Mouse (Mus musculus): ENCODE measurements around the gene Vav2. TPM values are rescaled to one million over a fixed set of nuclear protein-coding genes. Genes with fewer than 3 reads are reported as not detected.

Gene Vav2
- polyA plus RNA-seq, 1 experiment from 2014 or later: 15.0 TPM

DNA sequence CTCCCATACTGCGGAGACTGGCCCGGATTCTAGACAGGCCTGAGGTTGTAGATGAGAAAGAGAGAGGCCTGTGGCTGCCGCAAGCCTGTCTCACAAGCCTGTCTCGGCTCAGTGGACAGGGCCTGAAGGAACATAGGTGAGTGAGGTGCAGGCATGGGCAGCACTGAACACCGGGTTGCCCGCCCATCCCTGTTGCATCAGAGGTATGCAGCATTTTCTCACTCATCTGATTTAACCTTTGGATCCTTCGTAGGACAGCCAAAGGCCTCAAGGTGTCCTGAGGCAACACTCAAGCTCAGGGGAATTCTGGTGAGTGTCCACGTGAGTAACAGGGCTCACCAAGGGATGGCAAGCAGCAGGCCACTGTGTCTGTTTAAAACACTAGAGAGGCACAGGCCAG, 36.5 kb downstream of the Vav2 start:
- Histone ChIP-seq H3K4me1 (ENCODE audit: control insufficient read depth, insufficient read depth, low read length) (peaks cover 42% of the 10 kb centered on the region), H3K27ac (ENCODE audit: low read depth, low read length) (no peak overlapping the region)
- ATAC-seq (ENCODE audit: low FRiP score): no peak

DNA sequence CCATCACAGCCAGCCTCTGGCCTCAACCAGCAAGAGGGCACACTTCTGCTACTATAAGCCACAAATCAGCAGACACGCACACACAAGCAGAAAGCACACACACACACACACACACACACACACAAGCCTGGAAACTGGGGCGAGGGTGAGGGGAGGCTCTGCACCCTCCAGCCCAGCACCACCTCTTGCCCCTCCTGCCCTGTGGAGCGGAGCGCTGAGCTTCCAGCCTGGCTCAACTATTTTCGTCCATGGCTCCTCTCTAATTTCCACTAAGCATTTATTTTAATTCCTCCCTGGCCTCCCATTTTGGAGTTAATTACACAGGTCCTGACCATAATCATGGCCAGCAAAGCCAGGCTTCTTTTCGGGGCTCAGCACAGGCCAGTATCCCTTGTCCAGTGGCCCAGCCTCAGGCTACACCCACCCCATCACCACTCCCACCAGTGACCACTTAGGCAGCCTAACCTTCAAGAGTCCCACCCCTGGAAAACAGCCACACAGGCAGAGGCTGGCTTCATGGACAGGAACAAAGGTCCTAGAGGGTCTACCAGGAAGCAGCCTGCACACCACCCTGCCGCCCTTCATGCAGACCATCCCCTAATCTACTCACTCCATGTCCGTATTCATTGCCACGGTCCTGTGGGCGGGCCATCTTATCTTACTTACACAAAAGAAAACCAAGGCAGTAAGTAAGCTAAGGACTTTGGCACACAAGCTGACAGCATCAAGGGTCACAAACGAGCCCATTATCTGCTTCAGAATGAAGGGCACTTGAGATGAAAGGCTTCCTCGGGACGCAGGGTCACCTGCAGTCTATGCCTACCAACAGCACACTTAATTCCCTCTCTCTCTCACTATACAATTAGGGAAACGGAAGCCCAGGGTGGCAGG, 37.3 kb downstream of the Vav2 start:
- 40% methylated on average over 14 of the region's 14 CpGs for WGBS
- H3K36me3 ChIP-seq (ENCODE audit: control insufficient read depth, insufficient read depth, low read length): 0 out of 2 replicates have a peak, but pooled peaks cover 2% of the 10 kb centered on the region
- peaks cover 34% of the 10 kb centered on the region for H3K4me1 ChIP-seq (ENCODE audit: control insufficient read depth, insufficient read depth, low read length)
- no peaks in the 10 kb centered on the region for H3K9me3 ChIP-seq (ENCODE audit: control insufficient read depth, low read length)
- H3K27me3 ChIP-seq (ENCODE audit: control insufficient read depth, insufficient read depth, low read length): no peaks in the 10 kb centered on the region
- peak; percentile 47; the same call in 1 of the 2 replicates for ATAC-seq (ENCODE audit: low FRiP score)
- H3K4me2 ChIP-seq: no peak overlapping the region
- H3K4me3 ChIP-seq (ENCODE audit: low read depth, low read length): no peak overlapping the region
- no peak overlapping the region for H3K9ac ChIP-seq (ENCODE audit: low read length)
- H3K27ac ChIP-seq (ENCODE audit: low read depth, low read length): no peak overlapping the region
- no peak for DNase-seq (ENCODE audit: low spot score, missing footprints)

More for the DNA sequence above, 36.5 kb downstream of the Vav2 start:
- H3K4me2 ChIP-seq: no peak overlapping the region
- no peaks in the 10 kb centered on the region for H3K9me3 ChIP-seq (ENCODE audit: control insufficient read depth, low read length)
- H3K27me3 ChIP-seq (ENCODE audit: control insufficient read depth, insufficient read depth, low read length): no peaks in the 10 kb centered on the region
- H3K9ac ChIP-seq (ENCODE audit: low read length): no peak overlapping the region
- H3K36me3 ChIP-seq (ENCODE audit: control insufficient read depth, insufficient read depth, low read length): 0 out of 2 replicates have a peak, but pooled peaks cover 2% of the 10 kb centered on the region
- WGBS: 70% methylated on average over 8 of the region's 8 CpGs
- DNase-seq (ENCODE audit: low spot score, missing footprints): no peak
- H3K4me3 ChIP-seq (ENCODE audit: low read depth, low read length): no peak overlapping the region

DNA sequence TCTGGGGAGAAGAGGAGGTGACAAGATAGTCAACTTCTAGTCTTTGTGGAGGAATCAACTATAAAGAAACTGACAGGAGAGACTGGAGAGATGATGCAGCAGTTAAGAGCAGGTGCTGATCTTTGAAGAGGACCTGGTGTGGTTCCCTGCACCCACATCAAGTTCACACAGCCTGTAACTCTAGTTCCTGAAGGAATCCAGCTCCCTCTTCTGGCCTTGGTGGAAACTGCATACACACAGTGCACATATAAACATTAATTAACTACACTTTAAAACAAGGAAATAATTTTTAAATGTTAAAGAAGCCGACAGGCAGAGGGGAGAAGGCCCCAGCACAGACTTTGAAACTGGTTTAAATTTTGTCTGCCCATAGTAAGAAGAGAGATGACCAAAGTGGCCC, 39.6 kb downstream of the Vav2 start:
- no peak overlapping the region for H3K4me3 ChIP-seq (ENCODE audit: low read depth, low read length)
- no peak overlapping the region for H3K27ac ChIP-seq (ENCODE audit: low read depth, low read length)
- ATAC-seq (ENCODE audit: low FRiP score): no peak
- no peaks in the 10 kb centered on the region for H3K27me3 ChIP-seq (ENCODE audit: control insufficient read depth, insufficient read depth, low read length)
- no peaks in the 10 kb centered on the region for H3K9me3 ChIP-seq (ENCODE audit: control insufficient read depth, low read length)
- H3K4me1 ChIP-seq (ENCODE audit: control insufficient read depth, insufficient read depth, low read length): peaks cover 28% of the 10 kb centered on the region
- DNase-seq (ENCODE audit: low spot score, missing footprints): no peak
- H3K9ac ChIP-seq (ENCODE audit: low read length): no peak overlapping the region
- no peak overlapping the region for H3K4me2 ChIP-seq
- 0 out of 2 replicates have a peak, but pooled peaks cover 2% of the 10 kb centered on the region for H3K36me3 ChIP-seq (ENCODE audit: control insufficient read depth, insufficient read depth, low read length)
- WGBS: 96% methylated on average over 1 of the region's 1 CpGs

DNA sequence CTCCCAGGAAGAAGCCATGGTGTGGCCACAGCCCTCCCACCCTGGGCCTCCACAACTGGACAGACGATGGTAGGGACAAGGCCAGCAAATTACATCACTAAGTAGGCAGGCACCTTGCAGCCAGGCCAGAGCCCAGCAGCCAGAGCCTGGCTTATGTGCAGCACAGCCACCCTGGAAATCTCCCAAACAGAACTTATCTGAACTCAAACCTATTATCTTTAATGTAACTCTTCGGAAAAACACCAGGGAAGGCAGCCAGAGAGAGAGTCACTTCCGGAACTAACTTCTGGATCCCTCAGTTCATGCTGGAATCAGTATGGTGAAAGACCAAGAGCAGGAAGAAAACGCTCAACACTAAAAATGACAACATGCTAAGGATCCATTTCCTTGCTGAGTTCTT, 45.1 kb downstream of the Vav2 start:
- peaks cover 31% of the 10 kb centered on the region for H3K4me1 ChIP-seq (ENCODE audit: control insufficient read depth, insufficient read depth, low read length)

DNA sequence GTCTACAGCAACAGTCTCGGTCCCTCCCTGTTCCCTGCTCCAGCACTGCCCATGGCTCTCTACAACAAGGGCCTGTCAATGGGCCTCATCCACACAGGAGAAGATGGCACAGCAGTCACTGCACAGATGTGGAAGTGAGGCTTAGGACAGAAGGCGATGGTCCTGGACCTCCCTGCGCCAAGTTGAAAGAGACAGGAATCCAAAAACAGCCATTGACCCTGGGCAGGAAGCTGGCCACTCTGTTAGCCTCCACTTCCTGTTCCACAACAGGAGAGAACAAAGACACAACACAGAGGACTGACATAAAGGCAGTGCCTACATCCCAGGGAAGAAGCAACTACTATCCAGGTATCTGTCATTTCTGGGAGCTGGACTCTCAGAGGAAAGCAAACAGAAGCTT, 45.6 kb downstream of the Vav2 start:
- no peak overlapping the region for H3K27ac ChIP-seq (ENCODE audit: low read depth, low read length)
- no peak for ATAC-seq (ENCODE audit: low FRiP score)

More for the DNA sequence above, 45.1 kb downstream of the Vav2 start:
- Histone ChIP-seq H3K27me3 (ENCODE audit: control insufficient read depth, insufficient read depth, low read length) (no peaks in the 10 kb centered on the region), H3K27ac (ENCODE audit: low read depth, low read length) (no peak overlapping the region), H3K9ac (ENCODE audit: low read length) (no peak overlapping the region), H3K4me3 (ENCODE audit: low read depth, low read length) (no peak overlapping the region), H3K36me3 (ENCODE audit: control insufficient read depth, insufficient read depth, low read length) (no peaks in the 10 kb centered on the region), H3K9me3 (ENCODE audit: control insufficient read depth, low read length) (no peaks in the 10 kb centered on the region), H3K4me2 (no peak overlapping the region)
- ATAC-seq (ENCODE audit: low FRiP score) (no peak), DNase-seq (ENCODE audit: low spot score, missing footprints) (no peak)
- 85% methylated on average over 4 of the region's 4 CpGs for WGBS

DNA sequence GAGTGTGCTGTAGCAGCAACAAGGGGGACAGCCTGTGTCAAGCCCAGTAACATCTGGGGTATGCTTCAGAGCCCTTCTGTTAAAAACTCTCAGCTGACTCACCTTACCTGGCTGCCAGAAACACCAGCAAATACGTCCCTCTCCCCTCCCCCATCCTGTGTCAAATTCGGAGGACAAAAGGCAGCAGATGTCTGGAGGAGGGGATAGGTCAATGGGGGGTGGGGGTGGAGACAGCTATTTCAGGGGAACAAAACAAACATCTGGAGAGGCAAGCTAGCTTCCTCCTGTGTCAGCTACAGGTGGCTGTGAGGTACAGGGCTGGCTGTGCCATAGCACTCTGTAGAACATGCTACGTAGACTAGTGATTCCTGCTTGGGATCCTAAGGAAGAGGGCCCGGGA, 49.0 kb downstream of the Vav2 start:
- no peaks in the 10 kb centered on the region for H3K9me3 ChIP-seq (ENCODE audit: control insufficient read depth, low read length)
- H3K27ac ChIP-seq (ENCODE audit: low read depth, low read length): no peak overlapping the region
- H3K4me2 ChIP-seq: no peak overlapping the region
- H3K4me3 ChIP-seq (ENCODE audit: low read depth, low read length): no peak overlapping the region
- DNase-seq (ENCODE audit: low spot score, missing footprints) (no peak), ATAC-seq (ENCODE audit: low FRiP score) (no peak)
- WGBS: 18% methylated on average over 4 of the region's 4 CpGs
- no peaks in the 10 kb centered on the region for H3K36me3 ChIP-seq (ENCODE audit: control insufficient read depth, insufficient read depth, low read length)
- no peaks in the 10 kb centered on the region for H3K27me3 ChIP-seq (ENCODE audit: control insufficient read depth, insufficient read depth, low read length)
- H3K9ac ChIP-seq (ENCODE audit: low read length): no peak overlapping the region; the same call in 1 of the 2 replicates
- peaks cover 31% of the 10 kb centered on the region for H3K4me1 ChIP-seq (ENCODE audit: control insufficient read depth, insufficient read depth, low read length)

More for the DNA sequence above, 45.6 kb downstream of the Vav2 start:
- no peaks in the 10 kb centered on the region for H3K27me3 ChIP-seq (ENCODE audit: control insufficient read depth, insufficient read depth, low read length)
- H3K9me3 ChIP-seq (ENCODE audit: control insufficient read depth, low read length): no peaks in the 10 kb centered on the region
- peaks cover 31% of the 10 kb centered on the region for H3K4me1 ChIP-seq (ENCODE audit: control insufficient read depth, insufficient read depth, low read length)
- no peak overlapping the region for H3K4me2 ChIP-seq
- WGBS: 91% methylated on average over 3 of the region's 3 CpGs
- no peak overlapping the region for H3K4me3 ChIP-seq (ENCODE audit: low read depth, low read length)
- no peak for DNase-seq (ENCODE audit: low spot score, missing footprints)
- no peak overlapping the region for H3K9ac ChIP-seq (ENCODE audit: low read length)
- no peaks in the 10 kb centered on the region for H3K36me3 ChIP-seq (ENCODE audit: control insufficient read depth, insufficient read depth, low read length)

DNA sequence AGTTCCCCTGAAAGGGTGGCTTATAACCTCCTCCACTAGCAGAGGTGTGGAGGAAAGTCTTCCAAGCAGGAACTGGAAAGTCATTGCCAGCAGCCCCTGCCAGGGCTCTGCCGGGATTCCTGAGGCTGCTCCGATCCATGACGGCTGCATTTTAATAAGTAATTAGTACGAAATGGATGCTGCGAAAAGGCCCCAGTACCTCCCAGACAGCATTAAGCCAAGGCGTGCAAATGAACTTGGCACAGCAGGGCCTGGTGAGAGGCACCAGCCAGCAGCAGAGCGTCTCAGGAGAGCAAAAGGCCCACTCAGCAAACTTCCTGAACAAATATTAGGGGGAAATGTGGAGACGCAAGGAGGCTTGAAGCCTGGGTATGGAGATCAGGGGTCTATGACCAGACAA, 49.7 kb downstream of the Vav2 start:
- Histone ChIP-seq H3K9ac (ENCODE audit: low read length) (no peak overlapping the region), H3K4me3 (ENCODE audit: low read depth, low read length) (no peak overlapping the region), H3K9me3 (ENCODE audit: control insufficient read depth, low read length) (no peaks in the 10 kb centered on the region), H3K4me1 (ENCODE audit: control insufficient read depth, insufficient read depth, low read length) (peaks cover 31% of the 10 kb centered on the region), H3K4me2 (no peak overlapping the region), H3K36me3 (ENCODE audit: control insufficient read depth, insufficient read depth, low read length) (no peaks in the 10 kb centered on the region), H3K27me3 (ENCODE audit: control insufficient read depth, insufficient read depth, low read length) (no peaks in the 10 kb centered on the region), H3K27ac (ENCODE audit: low read depth, low read length) (no peak overlapping the region)
- no peak for ATAC-seq (ENCODE audit: low FRiP score)
- 45% methylated on average over 8 of the region's 8 CpGs for WGBS
- no peak for DNase-seq (ENCODE audit: low spot score, missing footprints)

DNA sequence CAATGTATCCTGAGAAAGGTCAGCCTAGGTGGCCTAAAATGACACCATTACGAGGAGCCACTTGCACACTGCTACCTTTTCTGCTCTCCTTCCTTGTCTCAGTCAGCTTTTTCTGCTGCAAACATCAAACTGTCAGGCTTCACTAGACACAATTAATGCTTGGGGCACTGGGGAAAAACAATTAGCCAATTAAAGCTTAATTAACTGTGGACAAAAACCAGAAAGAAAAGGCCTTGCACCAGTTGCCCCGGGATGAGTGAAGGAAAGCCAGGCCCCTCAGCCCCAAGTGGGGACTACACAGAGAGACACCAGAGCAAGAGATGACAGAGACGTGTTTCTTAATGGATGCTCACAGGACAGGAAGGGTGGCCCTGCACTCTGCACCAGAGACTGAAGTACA, 51.7 kb downstream of the Vav2 start:
- no peak for ATAC-seq (ENCODE audit: low FRiP score)
- Histone ChIP-seq H3K4me3 (ENCODE audit: low read depth, low read length) (no peak overlapping the region), H3K36me3 (ENCODE audit: control insufficient read depth, insufficient read depth, low read length) (no peaks in the 10 kb centered on the region), H3K27ac (ENCODE audit: low read depth, low read length) (no peak overlapping the region), H3K9ac (ENCODE audit: low read length) (no peak overlapping the region), H3K9me3 (ENCODE audit: control insufficient read depth, low read length) (no peaks in the 10 kb centered on the region), H3K4me2 (no peak overlapping the region), H3K4me1 (ENCODE audit: control insufficient read depth, insufficient read depth, low read length) (peaks cover 23% of the 10 kb centered on the region), H3K27me3 (ENCODE audit: control insufficient read depth, insufficient read depth, low read length) (no peaks in the 10 kb centered on the region)
- DNase-seq (ENCODE audit: low spot score, missing footprints): no peak
- 33% methylated on average over 3 of the region's 3 CpGs for WGBS

DNA sequence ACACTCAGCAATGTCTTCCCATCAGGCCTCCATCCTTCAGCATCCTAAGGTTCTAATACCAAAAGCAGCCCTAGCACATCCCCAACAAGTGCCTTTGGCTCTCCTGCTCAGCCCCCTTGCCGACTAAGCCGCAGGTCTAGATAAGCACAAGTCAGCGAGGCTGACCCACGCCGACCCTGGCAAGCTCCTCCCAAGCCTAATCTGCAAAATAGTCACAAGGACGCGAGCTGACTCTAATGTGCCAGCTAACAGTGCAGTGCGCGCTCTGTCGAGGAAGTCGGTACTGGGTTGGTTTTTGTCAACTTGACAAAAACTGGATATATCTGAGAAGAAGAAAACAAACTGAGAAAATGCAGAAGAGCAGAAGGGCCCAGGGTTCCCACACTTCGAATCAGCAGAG, 53.5 kb downstream of the Vav2 start:
- DNase-seq (ENCODE audit: low spot score, missing footprints) (no peak), ATAC-seq (ENCODE audit: low FRiP score) (no peak)
- H3K36me3 ChIP-seq (ENCODE audit: control insufficient read depth, insufficient read depth, low read length): no peaks in the 10 kb centered on the region
- no peaks in the 10 kb centered on the region for H3K27me3 ChIP-seq (ENCODE audit: control insufficient read depth, insufficient read depth, low read length)
- H3K4me2 ChIP-seq: no peak overlapping the region
- H3K9me3 ChIP-seq (ENCODE audit: control insufficient read depth, low read length): no peaks in the 10 kb centered on the region
- no peak overlapping the region for H3K9ac ChIP-seq (ENCODE audit: low read length)
- H3K4me3 ChIP-seq (ENCODE audit: low read depth, low read length): no peak overlapping the region
- 33% methylated on average over 12 of the region's 12 CpGs for WGBS
- H3K4me1 ChIP-seq (ENCODE audit: control insufficient read depth, insufficient read depth, low read length): peaks cover 16% of the 10 kb centered on the region
- no peak overlapping the region for H3K27ac ChIP-seq (ENCODE audit: low read depth, low read length)

Measured in midbrain, embryonic 11.5 days (tissue).